Mouse (Mus musculus): ENCODE measurements around the gene Kcnh5. TPM values are rescaled to one million over a fixed set of nuclear protein-coding genes. Genes with fewer than 3 reads are reported as not detected.

Gene Kcnh5
- polyA plus RNA-seq (2012; rRNA removed) (not detected in 2 replicates), polyA plus RNA-seq (2014; fragmentation: Nextera tagmentation; extraction: Ambion mirVana) (not detected in 2 replicates)

DNA sequence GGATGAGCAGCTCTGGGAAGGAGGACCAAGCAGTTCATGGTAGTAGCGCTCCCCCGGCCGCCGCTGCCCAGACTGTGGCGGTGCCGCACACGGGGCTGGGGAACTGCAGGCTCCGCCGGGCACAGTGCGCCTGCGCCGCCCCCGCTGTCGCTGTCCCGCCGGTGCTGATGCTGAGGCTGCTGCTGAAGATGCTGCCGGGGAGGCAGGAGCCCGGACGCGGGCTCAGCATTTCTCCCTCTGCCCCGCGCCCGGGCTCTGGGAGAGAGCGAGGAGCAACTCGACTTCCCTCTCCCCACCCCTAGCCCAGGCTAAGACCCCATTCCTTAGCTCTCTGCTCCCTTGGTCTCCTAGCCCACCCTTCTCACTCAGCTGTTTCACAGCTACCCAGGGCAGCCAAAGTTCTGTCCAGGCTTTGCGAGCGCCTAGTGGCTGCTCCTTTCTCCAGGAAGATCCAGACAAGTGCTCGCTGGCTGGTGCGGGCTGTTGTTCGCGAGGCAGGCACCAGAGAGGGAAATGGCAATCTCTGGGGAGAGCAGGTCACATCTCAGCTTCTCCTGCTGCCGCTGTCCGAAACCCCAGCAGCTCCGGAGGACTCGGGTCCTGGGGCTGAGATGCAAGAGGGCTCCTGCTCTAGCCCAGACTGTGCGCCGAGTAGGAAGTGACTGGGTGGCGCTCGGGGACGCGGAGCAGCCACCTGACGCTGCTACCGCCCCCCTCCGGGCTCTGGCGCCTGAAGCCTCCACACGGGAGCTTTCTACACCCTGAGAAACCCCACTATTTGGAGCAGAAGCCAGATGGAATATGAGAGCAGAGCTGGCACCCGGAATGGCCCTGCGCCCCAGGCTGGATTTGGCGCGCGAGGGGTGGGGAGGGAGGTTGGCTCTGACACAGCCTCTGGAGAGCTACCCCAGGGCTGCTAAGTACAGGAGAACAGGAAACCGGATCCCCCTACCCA lies at the start of gene Kcnh5:
Gene Kcnh5 (minus strand): TSS at position 642 of the 955 bp plus-strand sequence.
- no peaks in the 10 kb centered on the region for H3K9me3 ChIP-seq (ENCODE audit: control insufficient read depth, low read length)
- no peaks in the 10 kb centered on the region for H3K4me1 ChIP-seq (replicated peaks; ENCODE audit: control insufficient read depth in 2 of 2, insufficient read depth in 2 of 2, low read length in 1 of 2)
- WGBS (ENCODE audit: insufficient replicate concordance): under 1% methylated on average over 52 of the region's 52 CpGs
- H3K36me3 ChIP-seq (replicated peaks; ENCODE audit: control insufficient read depth, insufficient read depth, low read depth): no peaks in the 10 kb centered on the region
- ATAC-seq (ENCODE audit: insufficient read depth) (no peak), DNase-seq (ENCODE audit: low read depth in 3 of 3, low spot score in 3 of 3) (no peak)
- H3K9ac ChIP-seq (replicated peaks): no peak within 1 kb of the TSS
- H3K4me2 ChIP-seq (ENCODE audit: low read depth): no peak within 1 kb of the TSS
- no peak for TF ChIP-seq EP300 (IDR thresholded peaks at IDR 0.05; ENCODE audit: low read depth)
- TF ChIP-seq CTCF (IDR thresholded peaks at IDR 0.05; ENCODE audit: low read depth): no peak
- peaks cover 28% of the 10 kb centered on the region for H3K27me3 ChIP-seq (ENCODE audit: control insufficient read depth, insufficient read depth, low read length)
- no peak within 1 kb of the TSS for H3K4me3 ChIP-seq (ENCODE audit: insufficient read depth in 1 of 2, low read depth in 2 of 2, low read length in 2 of 2)
- no peak within 1 kb of the TSS for H3K27ac ChIP-seq

DNA sequence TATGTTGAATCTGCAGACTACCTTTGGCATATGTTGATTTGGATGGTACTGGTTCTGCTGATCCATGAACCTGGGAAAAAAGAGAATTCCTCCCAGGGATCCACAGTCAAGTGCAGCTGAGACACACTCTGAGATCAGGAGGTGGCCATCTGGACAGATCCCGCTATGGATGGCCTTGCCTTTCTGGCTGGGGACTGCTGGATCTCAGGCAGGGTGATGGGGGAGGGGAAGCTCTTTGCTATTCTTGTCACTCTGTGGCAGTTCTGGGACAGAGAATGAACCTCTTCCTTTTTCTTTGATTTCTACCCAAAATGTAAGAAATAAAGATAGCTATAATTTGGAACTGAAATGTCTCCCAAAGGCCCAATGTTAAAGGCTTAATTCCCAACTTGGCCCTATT lies 46.8 kb upstream of the Kcnh5 start:
- Histone ChIP-seq H3K4me3 (ENCODE audit: insufficient read depth in 1 of 2, low read depth in 2 of 2, low read length in 2 of 2) (no peak overlapping the region), H3K9me3 (ENCODE audit: control insufficient read depth, low read length) (no peaks in the 10 kb centered on the region), H3K9ac (replicated peaks) (no peak overlapping the region), H3K4me1 (replicated peaks; ENCODE audit: control insufficient read depth in 2 of 2, insufficient read depth in 2 of 2, low read length in 1 of 2) (no peaks in the 10 kb centered on the region), H3K36me3 (replicated peaks; ENCODE audit: control insufficient read depth, insufficient read depth, low read depth) (no peaks in the 10 kb centered on the region), H3K27me3 (ENCODE audit: control insufficient read depth, insufficient read depth, low read length) (no peaks in the 10 kb centered on the region), H3K4me2 (ENCODE audit: low read depth) (no peak overlapping the region), H3K27ac (no peak overlapping the region)
- DNase-seq (ENCODE audit: low read depth in 3 of 3, low spot score in 3 of 3) (no peak), ATAC-seq (ENCODE audit: insufficient read depth) (no peak)
- TF ChIP-seq CTCF (IDR thresholded peaks at IDR 0.05; ENCODE audit: low read depth) (no peak), EP300 (IDR thresholded peaks at IDR 0.05; ENCODE audit: low read depth) (no peak)
- WGBS (ENCODE audit: insufficient replicate concordance): 47% methylated on average over 1 of the region's 1 CpGs

DNA sequence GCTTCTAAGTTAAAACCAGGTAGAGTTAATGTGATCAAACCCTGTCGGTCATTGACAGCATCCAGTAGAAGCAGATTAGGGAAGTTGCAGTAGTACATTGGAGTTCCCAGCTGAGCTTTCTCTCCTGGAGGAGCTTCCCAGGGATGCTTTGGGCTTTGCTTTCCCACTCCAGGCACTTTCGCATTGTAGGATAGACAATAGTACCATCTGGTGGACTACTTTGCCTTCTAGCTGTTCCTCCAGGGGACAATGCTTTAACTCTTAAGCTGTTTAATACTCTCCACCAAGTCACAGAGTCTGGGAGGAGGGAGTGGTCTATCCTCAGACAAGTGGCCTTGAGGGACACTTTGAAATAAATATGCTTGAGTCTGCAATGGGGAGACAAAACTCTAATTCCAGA lies 12.3 kb upstream of the Kcnh5 start:
- TF ChIP-seq CTCF (IDR thresholded peaks at IDR 0.05; ENCODE audit: low read depth) (no peak), EP300 (IDR thresholded peaks at IDR 0.05; ENCODE audit: low read depth) (no peak)
- no peaks in the 10 kb centered on the region for H3K36me3 ChIP-seq (replicated peaks; ENCODE audit: control insufficient read depth, insufficient read depth, low read depth)
- H3K4me1 ChIP-seq (replicated peaks; ENCODE audit: control insufficient read depth in 2 of 2, insufficient read depth in 2 of 2, low read length in 1 of 2): no peaks in the 10 kb centered on the region
- H3K4me3 ChIP-seq (ENCODE audit: insufficient read depth in 1 of 2, low read depth in 2 of 2, low read length in 2 of 2): no peak overlapping the region
- 61% methylated on average over 2 of the region's 2 CpGs for WGBS (ENCODE audit: insufficient replicate concordance)
- ATAC-seq (ENCODE audit: insufficient read depth): no peak
- no peak overlapping the region for H3K4me2 ChIP-seq (ENCODE audit: low read depth)
- no peak overlapping the region for H3K27ac ChIP-seq
- no peaks in the 10 kb centered on the region for H3K27me3 ChIP-seq (ENCODE audit: control insufficient read depth, insufficient read depth, low read length)
- no peak overlapping the region for H3K9ac ChIP-seq (replicated peaks)
- no peaks in the 10 kb centered on the region for H3K9me3 ChIP-seq (ENCODE audit: control insufficient read depth, low read length)
- no peak for DNase-seq (ENCODE audit: low read depth in 3 of 3, low spot score in 3 of 3)

DNA sequence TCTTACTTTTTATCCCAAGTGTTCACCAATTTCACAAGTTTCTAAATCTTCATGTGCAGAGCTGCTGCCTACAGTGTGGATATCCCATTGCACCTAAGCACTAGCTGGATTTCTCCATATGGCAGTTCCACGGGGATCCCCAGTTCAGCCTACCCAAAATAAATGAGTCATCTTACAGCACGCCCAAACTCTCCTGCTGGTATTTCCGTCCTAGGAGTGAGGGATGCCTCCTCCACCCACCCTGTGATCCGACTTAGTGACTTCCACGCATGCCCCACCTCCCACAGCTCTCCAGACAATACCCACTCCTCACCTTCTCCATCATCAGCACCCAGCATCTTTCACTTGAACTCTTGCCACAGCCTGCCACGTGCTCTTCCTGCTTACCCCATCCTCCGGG lies 5.5 kb upstream of the Kcnh5 start:
- no peak for DNase-seq (ENCODE audit: low read depth in 3 of 3, low spot score in 3 of 3)
- Histone ChIP-seq H3K36me3 (replicated peaks; ENCODE audit: control insufficient read depth, insufficient read depth, low read depth) (no peaks in the 10 kb centered on the region), H3K27me3 (ENCODE audit: control insufficient read depth, insufficient read depth, low read length) (peaks cover 5% of the 10 kb centered on the region), H3K9ac (replicated peaks) (no peak overlapping the region), H3K4me3 (ENCODE audit: insufficient read depth in 1 of 2, low read depth in 2 of 2, low read length in 2 of 2) (no peak overlapping the region), H3K4me2 (ENCODE audit: low read depth) (no peak overlapping the region), H3K9me3 (ENCODE audit: control insufficient read depth, low read length) (no peaks in the 10 kb centered on the region), H3K4me1 (replicated peaks; ENCODE audit: control insufficient read depth in 2 of 2, insufficient read depth in 2 of 2, low read length in 1 of 2) (no peaks in the 10 kb centered on the region), H3K27ac (no peak overlapping the region)
- no peak for ATAC-seq (ENCODE audit: insufficient read depth)
- TF ChIP-seq EP300 (IDR thresholded peaks at IDR 0.05; ENCODE audit: low read depth): no peak
- TF ChIP-seq CTCF (IDR thresholded peaks at IDR 0.05; ENCODE audit: low read depth): no peak
- 42% methylated on average over 7 of the region's 7 CpGs for WGBS (ENCODE audit: insufficient replicate concordance)

DNA sequence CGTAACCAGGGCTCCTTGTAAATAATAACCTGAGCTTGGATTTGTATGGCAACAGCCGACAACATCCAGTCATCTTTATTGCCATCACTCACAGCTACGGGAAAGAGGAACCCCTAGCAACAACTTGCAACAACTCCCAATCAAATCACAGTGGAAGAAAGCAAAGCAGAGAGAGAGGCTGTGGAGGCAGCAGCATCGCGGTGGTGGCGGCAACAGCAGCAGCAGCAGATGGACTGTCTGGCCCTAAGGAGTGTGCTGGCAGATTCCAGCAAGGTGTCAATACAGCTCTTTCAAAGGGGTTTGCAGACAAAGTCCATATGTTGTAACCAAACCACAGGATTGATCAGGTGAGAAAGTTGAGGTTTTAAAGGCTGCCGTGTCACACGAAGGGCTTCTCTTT lies 2.4 kb upstream of the Kcnh5 start:
- Histone ChIP-seq H3K27ac (no peak overlapping the region), H3K9ac (replicated peaks) (no peak overlapping the region), H3K9me3 (ENCODE audit: control insufficient read depth, low read length) (no peaks in the 10 kb centered on the region), H3K27me3 (ENCODE audit: control insufficient read depth, insufficient read depth, low read length) (peaks cover 28% of the 10 kb centered on the region), H3K4me1 (replicated peaks; ENCODE audit: control insufficient read depth in 2 of 2, insufficient read depth in 2 of 2, low read length in 1 of 2) (no peaks in the 10 kb centered on the region), H3K4me2 (ENCODE audit: low read depth) (no peak overlapping the region), H3K4me3 (ENCODE audit: insufficient read depth in 1 of 2, low read depth in 2 of 2, low read length in 2 of 2) (no peak overlapping the region), H3K36me3 (replicated peaks; ENCODE audit: control insufficient read depth, insufficient read depth, low read depth) (no peaks in the 10 kb centered on the region)
- no peak for ATAC-seq (ENCODE audit: insufficient read depth)
- 26% methylated on average over 8 of the region's 8 CpGs for WGBS (ENCODE audit: insufficient replicate concordance)
- TF ChIP-seq EP300 (IDR thresholded peaks at IDR 0.05; ENCODE audit: low read depth): no peak
- no peak for TF ChIP-seq CTCF (IDR thresholded peaks at IDR 0.05; ENCODE audit: low read depth)
- no peak for DNase-seq (ENCODE audit: low read depth in 3 of 3, low spot score in 3 of 3)
